Mouse (Mus musculus) liver, embryonic 11.5 days (tissue): ENCODE data around the gene Grb10. TPM values are rescaled to one million over a fixed set of nuclear protein-coding genes. Genes with fewer than 3 reads are reported as not detected.

Source experiments
- ATAC-seq: fragments of 200-750 bp; cut with Nextera tagmentation; replicated peaks from 2 replicates; pipeline ENCODE4 v1.8.0; 2017; ENCODE audit warnings: moderate number of reproducible peaks, mild to moderate bottlenecking, moderate TSS enrichment, moderate library complexity; ENCODE audit not compliant: low FRiP score
- DNase-seq: peaks from one replicate; pipeline ENCODE4 v3.0.0-alpha.2; 2017; ENCODE audit warnings: low spot score
- H3K27ac ChIP-seq: fragments of 300-500 bp; sonication (generic); 2 replicates; pipeline ENCODE4 v1.5.1; 2014; ENCODE audit warnings: mild to moderate bottlenecking, low read depth, low read length, control low read depth
- H3K27me3 ChIP-seq: fragments of 300-500 bp; sonication (generic); replicated peaks from 2 replicates; pipeline ENCODE4 v1.6.1; 2014; ENCODE audit warnings: low read length, mixed read lengths; ENCODE audit not compliant: control insufficient read depth, insufficient read depth
- H3K36me3 ChIP-seq: fragments of 300-500 bp; sonication (generic); 2 replicates; pipeline ENCODE4 v1.6.1; 2014; ENCODE audit warnings: mild to moderate bottlenecking, low read length, moderate library complexity, mixed read lengths; ENCODE audit not compliant: control insufficient read depth, insufficient read depth
- H3K4me1 ChIP-seq: fragments of 300-500 bp; sonication (generic); replicated peaks from 2 replicates; pipeline ENCODE4 v1.6.1; 2014; ENCODE audit warnings: low read length, mixed read lengths; ENCODE audit not compliant: control insufficient read depth, insufficient read depth
- H3K4me2 ChIP-seq: fragments of 300-500 bp; sonication (generic); 2 replicates; pipeline ENCODE4 v1.6.1; 2014; ENCODE audit warnings: mild to moderate bottlenecking, control low read depth, moderate library complexity
- H3K4me3 ChIP-seq: fragments of 300-500 bp; sonication (generic); 2 replicates; pipeline ENCODE4 v1.5.1; 2014; ENCODE audit warnings: low read depth, low read length, control low read depth
- H3K9ac ChIP-seq: fragments of 300-500 bp; sonication (generic); 2 replicates; pipeline ENCODE4 v1.6.1; 2014; ENCODE audit warnings: low read depth, low read length, control low read depth
- H3K9me3 ChIP-seq: fragments of 300-500 bp; sonication (generic); 2 replicates; pipeline ENCODE4 v1.6.1; 2016; ENCODE audit warnings: low read length, inconsistent platforms, mixed read lengths; ENCODE audit not compliant: control insufficient read depth
- WGBS: fragments of 180-500 bp; shearing (Covaris S2); extraction: QIAGEN DNeasy Blood & Tissue Kit; methylation state at CpG from one replicate; pipeline ENCODE4 v1.1.7; 2014; 5-methylcytosine and 5-hydroxymethylcytosine counted together
- polyA plus RNA-seq: library from polyadenylated mRNA; unstranded; fragments of >200 nt; fragmentation: Nextera tagmentation; extraction: Ambion mirVana; gene quantifications from 2 replicates; pipeline ENCODE4 v1.2.1, GENCODE M21; 2014

The Grb10 gene
- polyA plus RNA-seq, 1 experiment from 2014 or later: 195 TPM

GRCm38 (mm10) chr11:11890139-11890741, 148.2 kb downstream of the Grb10 start:
- no peak overlapping the region for H3K4me3 ChIP-seq
- DNase-seq (no peak), ATAC-seq (no peak)
- H3K4me1 ChIP-seq: peaks cover 30% of the 10 kb centered on the region
- H3K9me3 ChIP-seq: no peaks in the 10 kb centered on the region
- 74% methylated on average over 10 of the region's 10 CpGs for WGBS
- no peaks in the 10 kb centered on the region for H3K36me3 ChIP-seq
- H3K27ac ChIP-seq: no peak overlapping the region
- no peak overlapping the region for H3K4me2 ChIP-seq
- H3K9ac ChIP-seq: no peak overlapping the region
- H3K27me3 ChIP-seq: no peaks in the 10 kb centered on the region

GRCm38 (mm10) chr11:11888727-11889126, 149.8 kb downstream of the Grb10 start:
- Histone ChIP-seq H3K4me1 (peaks cover 44% of the 10 kb centered on the region), H3K9ac (no peak overlapping the region), H3K9me3 (no peaks in the 10 kb centered on the region), H3K4me3 (no peak overlapping the region), H3K27ac (no peak overlapping the region), H3K4me2 (no peak overlapping the region), H3K27me3 (no peaks in the 10 kb centered on the region), H3K36me3 (no peaks in the 10 kb centered on the region)
- ATAC-seq (no peak), DNase-seq (no peak)
- 73% methylated on average over 3 of the region's 3 CpGs for WGBS

- Histone ChIP-seq H3K27me3 (no peaks in the 10 kb centered on the region), H3K9me3 (no peaks in the 10 kb centered on the region), H3K4me1 (peaks cover 49% of the 10 kb centered on the region), H3K4me2 (no peak overlapping the region), H3K4me3 (no peak overlapping the region), H3K9ac (no peak overlapping the region), H3K27ac (no peak overlapping the region), H3K36me3 (no peaks in the 10 kb centered on the region)
- WGBS: 70% methylated on average over 3 of the region's 3 CpGs
- ATAC-seq: no peak
- no peak for DNase-seq
Measured at GRCm38 (mm10) chr11:11888051-11888450, 150.4 kb downstream of the Grb10 start.

- H3K27ac ChIP-seq: peak overlapping the region; percentile 63
- no peak overlapping the region for H3K9ac ChIP-seq
- H3K4me2 ChIP-seq: peak overlapping the region; percentile 26
- no peaks in the 10 kb centered on the region for H3K9me3 ChIP-seq
- H3K36me3 ChIP-seq: no peaks in the 10 kb centered on the region
- WGBS: 19% methylated on average over 4 of the region's 4 CpGs
- no peak for DNase-seq
- no peak overlapping the region for H3K4me3 ChIP-seq
- ATAC-seq: peak; percentile 46
- H3K27me3 ChIP-seq: no peaks in the 10 kb centered on the region
- H3K4me1 ChIP-seq: peaks cover 65% of the 10 kb centered on the region
Measured at GRCm38 (mm10) chr11:11886403-11886998, 152.0 kb downstream of the Grb10 start.

- Histone ChIP-seq H3K27me3 (no peaks in the 10 kb centered on the region), H3K9ac (no peak overlapping the region), H3K27ac (peak overlapping the region; percentile 46; the same call in 1 of the 2 replicates), H3K4me1 (peaks cover 71% of the 10 kb centered on the region), H3K36me3 (no peaks in the 10 kb centered on the region), H3K9me3 (no peaks in the 10 kb centered on the region), H3K4me2 (no peak overlapping the region; the same call in 1 of the 2 replicates), H3K4me3 (no peak overlapping the region)
- WGBS: 21% methylated on average over 3 of the region's 3 CpGs
- DNase-seq (no peak), ATAC-seq (no peak)
Measured at GRCm38 (mm10) chr11:11885921-11886320, 152.6 kb downstream of the Grb10 start.

GRCm38 (mm10) chr11:11885246-11885643, 153.2 kb downstream of the Grb10 start:
- H3K4me1 ChIP-seq: peaks cover 77% of the 10 kb centered on the region
- peak; percentile 82 for ATAC-seq
- WGBS: 58% methylated on average over 4 of the region's 4 CpGs

GRCm38 (mm10) chr11:11884533-11885245, 153.8 kb downstream of the Grb10 start:
- peaks cover 79% of the 10 kb centered on the region for H3K4me1 ChIP-seq
- no peaks in the 10 kb centered on the region for H3K27me3 ChIP-seq
- peak overlapping the region; percentile 45 for H3K27ac ChIP-seq
- no peaks in the 10 kb centered on the region for H3K9me3 ChIP-seq
- H3K4me2 ChIP-seq: peak overlapping the region; percentile 53
- no peak overlapping the region for H3K9ac ChIP-seq
- WGBS: 22% methylated on average over 11 of the region's 11 CpGs
- no peak overlapping the region for H3K4me3 ChIP-seq
- ATAC-seq (peak; percentile 91), DNase-seq (no peak)
- no peaks in the 10 kb centered on the region for H3K36me3 ChIP-seq

More at GRCm38 (mm10) chr11:11885246-11885643, 153.2 kb downstream of the Grb10 start:
- Histone ChIP-seq H3K36me3 (no peaks in the 10 kb centered on the region), H3K4me3 (no peak overlapping the region), H3K9ac (no peak overlapping the region), H3K27ac (peak overlapping the region; percentile 46; the same call in 1 of the 2 replicates), H3K27me3 (no peaks in the 10 kb centered on the region), H3K4me2 (peak overlapping the region; percentile 53), H3K9me3 (no peaks in the 10 kb centered on the region)
- no peak for DNase-seq

GRCm38 (mm10) chr11:11881783-11882155, 156.7 kb downstream of the Grb10 start:
- DNase-seq (no peak), ATAC-seq (no peak)
- Histone ChIP-seq H3K9ac (no peak overlapping the region), H3K36me3 (no peaks in the 10 kb centered on the region), H3K27ac (no peak overlapping the region), H3K4me1 (peaks cover 84% of the 10 kb centered on the region), H3K4me3 (no peak overlapping the region), H3K27me3 (no peaks in the 10 kb centered on the region), H3K4me2 (no peak overlapping the region), H3K9me3 (no peaks in the 10 kb centered on the region)
- WGBS: 67% methylated on average over 1 of the region's 1 CpGs
